Mouse (Mus musculus) lung, postnatal 36 days (tissue): ENCODE results near the gene Cyp2c67.
"Not testable (repeated sequence)": the region's sequence is repeated elsewhere in the genome, so short reads cannot be mapped to it uniquely, and the experiment has no call there.

ENCODE experiments used
- DNase-seq: peaks from one replicate; pipeline ENCODE4 v3.0.0; 2022; ENCODE audit warnings: mixed read lengths

Cyp2c67 gene

GRCm38 (mm10) chr19:39648938-39649337 is at the start of gene Cyp2c67:
Gene Cyp2c67 (minus strand): TSS chr19:39649051.
- DNase-seq: no peak

DNA sequence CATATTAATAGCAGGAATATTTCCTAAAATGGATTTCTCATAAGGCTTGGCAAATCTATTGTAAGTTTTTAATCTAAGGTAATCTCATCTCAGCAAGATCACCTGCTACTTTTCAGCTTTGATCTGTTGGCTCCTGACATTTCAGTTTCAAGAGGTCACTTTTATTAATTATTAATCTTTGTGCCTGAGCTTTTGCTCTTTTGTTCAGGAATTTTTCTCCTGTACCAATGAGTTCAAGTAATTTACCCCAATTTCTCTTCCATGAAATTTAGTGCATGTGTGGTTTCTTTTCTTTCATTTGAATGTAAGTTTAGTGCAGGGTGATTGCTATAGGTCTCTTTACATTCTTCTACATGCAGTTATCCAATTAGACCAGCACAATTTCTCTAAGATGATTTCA is 16.8 kb upstream of the Cyp2c67 start:
- DNase-seq: not testable (repeated sequence)

DNA sequence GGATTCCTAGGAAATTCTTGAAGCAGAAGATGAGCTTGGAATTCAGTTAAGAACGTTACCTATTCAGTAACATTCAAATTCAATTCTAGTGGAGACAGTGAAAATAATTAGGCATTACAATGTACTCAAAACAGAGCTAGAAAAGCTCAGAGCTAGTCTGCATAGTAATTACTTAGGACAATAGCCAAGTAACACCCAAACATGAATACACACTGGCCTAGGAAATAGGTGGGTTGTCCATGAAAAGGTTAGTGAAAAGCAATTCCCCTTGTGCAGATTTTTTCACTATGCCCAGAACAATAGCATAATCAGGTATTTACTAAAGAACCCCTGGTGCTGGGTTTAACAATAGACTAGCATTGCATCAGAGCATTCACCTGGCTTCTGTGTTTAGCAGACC is 3.5 kb upstream of the Cyp2c67 start:
- DNase-seq: no peak

DNA sequence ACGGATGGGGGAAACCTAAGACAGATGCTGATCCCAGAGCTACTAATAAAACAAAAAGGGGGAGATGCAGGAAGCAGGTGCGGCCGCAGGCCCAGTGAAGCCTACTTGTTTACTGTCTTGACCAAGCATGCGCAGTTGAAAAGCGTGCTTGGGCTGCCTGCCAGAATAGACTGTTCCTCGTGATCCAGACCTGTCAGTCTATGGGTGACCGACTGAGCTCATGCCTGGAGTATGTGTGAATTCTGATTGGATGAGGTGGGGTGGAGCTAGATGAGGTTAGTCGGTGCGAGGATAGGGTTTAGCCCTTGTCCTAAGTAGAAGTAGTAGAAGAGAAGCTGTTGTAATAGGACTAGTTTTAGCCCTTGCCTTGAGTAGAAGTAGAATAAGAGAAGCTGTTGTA is 1.3 kb downstream of the Cyp2c67 start:
- DNase-seq: no peak

DNA sequence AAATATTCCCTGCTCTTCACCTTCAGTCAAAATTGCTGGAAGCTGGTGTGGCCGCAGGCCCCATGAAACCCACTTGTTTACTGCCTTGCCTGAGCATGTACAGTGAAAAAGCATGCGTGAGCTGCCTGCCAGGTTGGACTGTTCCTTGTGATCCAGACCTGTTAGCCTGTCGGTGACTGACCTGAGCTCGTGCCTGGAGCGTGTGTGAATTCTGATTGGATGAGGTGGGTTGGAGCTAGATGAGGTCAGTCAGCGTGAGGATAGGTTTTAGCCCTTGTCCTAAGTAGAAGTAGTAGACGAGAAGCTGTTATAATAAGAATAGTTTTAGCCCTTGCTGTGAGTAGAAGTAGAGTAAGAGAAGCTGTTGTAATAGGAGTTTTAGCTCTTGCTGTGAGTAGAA is 4.3 kb downstream of the Cyp2c67 start:
- not testable (repeated sequence) for DNase-seq
